Mouse (Mus musculus) heart, embryonic 10.5 days (tissue): ENCODE data around the gene Col2a1. TPM values are rescaled to one million over a fixed set of nuclear protein-coding genes. Genes with fewer than 3 reads are reported as not detected.

Experiments
- DNase-seq: peaks from one replicate; pipeline ENCODE4 v3.0.0-alpha.2; 2017; ENCODE audit warnings: low spot score
- H3K27ac ChIP-seq: fragments of 300-500 bp; sonication (generic); 2 replicates; pipeline ENCODE4 v1.5.1; 2016; ENCODE audit warnings: mild to moderate bottlenecking
- H3K27me3 ChIP-seq: fragments of 300-500 bp; sonication (generic); 2 replicates; pipeline ENCODE4 v1.6.1; 2016; ENCODE audit warnings: mild to moderate bottlenecking; ENCODE audit not compliant: poor library complexity, insufficient read depth, severe bottlenecking
- H3K36me3 ChIP-seq: fragments of 300-500 bp; sonication (generic); 2 replicates; pipeline ENCODE4 v1.6.1; 2016; ENCODE audit warnings: mild to moderate bottlenecking, moderate library complexity
- H3K4me1 ChIP-seq: fragments of 300-500 bp; sonication (generic); 2 replicates; pipeline ENCODE4 v1.6.1; 2016; ENCODE audit warnings: mild to moderate bottlenecking
- H3K4me3 ChIP-seq: fragments of 300-500 bp; sonication (generic); 2 replicates; pipeline ENCODE4 v1.5.1; 2016; ENCODE audit warnings: mild to moderate bottlenecking, moderate library complexity
- H3K9me3 ChIP-seq: fragments of 300-500 bp; sonication (generic); 2 replicates; pipeline ENCODE4 v1.6.1; 2016; ENCODE audit warnings: mild to moderate bottlenecking, moderate library complexity
- WGBS: fragments of 180-500 bp; shearing (Covaris S2); methylation state at CpG from one replicate; pipeline ENCODE4 v1.1.7; 2016; 5-methylcytosine and 5-hydroxymethylcytosine counted together
- polyA plus RNA-seq: library from polyadenylated mRNA; unstranded; fragments of >200 nt; fragmentation: Nextera tagmentation; extraction: Ambion mirVana; gene quantifications from 2 replicates; pipeline ENCODE4 v1.2.1, GENCODE M21; 2016

Col2a1 gene
- polyA plus RNA-seq, 1 experiment from 2014 or later, result 131 TPM

- Histone ChIP-seq H3K36me3 (peaks cover 31% of the 10 kb centered on the region), H3K9me3 (no peaks in the 10 kb centered on the region), H3K27ac (peak overlapping the region; percentile 90), H3K4me3 (peak overlapping the region; percentile 72), H3K4me1 (peaks cover 66% of the 10 kb centered on the region), H3K27me3 (peaks cover 70% of the 10 kb centered on the region)
- WGBS, result under 1% methylated on average over 37 of the region's 37 CpGs
- peak; percentile 85 for DNase-seq
These were observed 3.0 kb downstream of the Col2a1 start for GRCm38 (mm10) chr15:98001321-98002112.

- DNase-seq, result no peak
- Histone ChIP-seq H3K4me3 (peak overlapping the region; percentile 5; the same call in 1 of the 2 replicates), H3K27ac (peak overlapping the region; percentile 47), H3K4me1 (peaks cover 57% of the 10 kb centered on the region), H3K27me3 (peaks cover 63% of the 10 kb centered on the region), H3K36me3 (peaks cover 46% of the 10 kb centered on the region), H3K9me3 (no peaks in the 10 kb centered on the region)
- WGBS, result 12% methylated on average over 7 of the region's 7 CpGs
These were observed 4.5 kb downstream of the Col2a1 start for GRCm38 (mm10) chr15:97999991-98000390.

GRCm38 (mm10) chr15:97999546-97999945 is 4.9 kb downstream of the Col2a1 start:
- H3K9me3 ChIP-seq, result no peaks in the 10 kb centered on the region
- DNase-seq, result no peak
- peaks cover 51% of the 10 kb centered on the region for H3K36me3 ChIP-seq
- 36% methylated on average over 13 of the region's 13 CpGs for WGBS
- peaks cover 53% of the 10 kb centered on the region for H3K4me1 ChIP-seq
- peak overlapping the region; percentile 47 for H3K27ac ChIP-seq
- peak overlapping the region; percentile 5; the same call in 1 of the 2 replicates for H3K4me3 ChIP-seq
- H3K27me3 ChIP-seq, result peaks cover 59% of the 10 kb centered on the region

- Histone ChIP-seq H3K36me3 (peaks cover 51% of the 10 kb centered on the region), H3K4me3 (no peak overlapping the region), H3K27ac (no peak overlapping the region), H3K4me1 (peaks cover 46% of the 10 kb centered on the region), H3K9me3 (no peaks in the 10 kb centered on the region), H3K27me3 (peaks cover 47% of the 10 kb centered on the region)
- WGBS, result 80% methylated on average over 13 of the region's 13 CpGs
- no peak for DNase-seq
These were observed 7.7 kb downstream of the Col2a1 start for GRCm38 (mm10) chr15:97996716-97997256.

GRCm38 (mm10) chr15:97992712-97993286 is 11.7 kb downstream of the Col2a1 start:
- H3K27ac ChIP-seq, result peak overlapping the region; percentile 91
- DNase-seq, result peak; percentile 96
- 14% methylated on average over 18 of the region's 18 CpGs for WGBS
- H3K27me3 ChIP-seq, result peaks cover 8% of the 10 kb centered on the region; the same call in 1 of the 2 replicates
- no peaks in the 10 kb centered on the region for H3K9me3 ChIP-seq
- peak overlapping the region; percentile 39 for H3K4me3 ChIP-seq
- H3K36me3 ChIP-seq, result peaks cover 57% of the 10 kb centered on the region
- peaks cover 50% of the 10 kb centered on the region for H3K4me1 ChIP-seq

GRCm38 (mm10) chr15:97992027-97992711 is 12.3 kb downstream of the Col2a1 start:
- Histone ChIP-seq H3K36me3 (peaks cover 58% of the 10 kb centered on the region), H3K9me3 (no peaks in the 10 kb centered on the region), H3K27ac (peak overlapping the region; percentile 91), H3K4me1 (peaks cover 50% of the 10 kb centered on the region), H3K27me3 (0 out of 2 replicates have a peak, but pooled peaks cover 4% of the 10 kb centered on the region), H3K4me3 (no peak overlapping the region; the same call in 1 of the 2 replicates)
- DNase-seq, result no peak
- 41% methylated on average over 13 of the region's 13 CpGs for WGBS

GRCm38 (mm10) chr15:97991285-97991895 is 13.1 kb downstream of the Col2a1 start:
- Histone ChIP-seq H3K4me1 (peaks cover 50% of the 10 kb centered on the region), H3K36me3 (peaks cover 58% of the 10 kb centered on the region), H3K27me3 (0 out of 2 replicates have a peak, but pooled peaks cover 4% of the 10 kb centered on the region), H3K27ac (peak overlapping the region; percentile 91), H3K9me3 (no peaks in the 10 kb centered on the region), H3K4me3 (no peak overlapping the region)
- WGBS, result 25% methylated on average over 12 of the region's 12 CpGs
- no peak for DNase-seq

- H3K27me3 ChIP-seq, result no peaks in the 10 kb centered on the region
- WGBS, result 28% methylated on average over 4 of the region's 4 CpGs
- no peak for DNase-seq
- H3K4me3 ChIP-seq, result peak overlapping the region; percentile 31; the same call in 1 of the 2 replicates
- H3K36me3 ChIP-seq, result peaks cover 58% of the 10 kb centered on the region
- peak overlapping the region; percentile 91 for H3K27ac ChIP-seq
- H3K9me3 ChIP-seq, result no peaks in the 10 kb centered on the region
- peaks cover 50% of the 10 kb centered on the region for H3K4me1 ChIP-seq
These were observed 13.8 kb downstream of the Col2a1 start for GRCm38 (mm10) chr15:97990721-97991120.

- no peak for DNase-seq
- Histone ChIP-seq H3K9me3 (no peaks in the 10 kb centered on the region), H3K4me3 (0 out of 2 replicates have a peak overlapping the region, but pooled peaks have one; percentile 10), H3K4me1 (peaks cover 50% of the 10 kb centered on the region), H3K27me3 (no peaks in the 10 kb centered on the region), H3K36me3 (peaks cover 58% of the 10 kb centered on the region), H3K27ac (peak overlapping the region; percentile 91)
- WGBS, result 7% methylated on average over 6 of the region's 6 CpGs
These were observed 14.4 kb downstream of the Col2a1 start for GRCm38 (mm10) chr15:97990124-97990523.

- H3K4me1 ChIP-seq, result peaks cover 50% of the 10 kb centered on the region
- H3K4me3 ChIP-seq, result no peak overlapping the region
- whole genome bisulfite sequencing, result 47% methylated on average over 1 of the region's 1 CpGs
- H3K36me3 ChIP-seq, result peaks cover 58% of the 10 kb centered on the region
- peak overlapping the region; percentile 91; the same call in 1 of the 2 replicates for H3K27ac ChIP-seq
- H3K9me3 ChIP-seq, result no peaks in the 10 kb centered on the region
- DNase-seq, result no peak
- no peaks in the 10 kb centered on the region for H3K27me3 ChIP-seq
These were observed 15.0 kb downstream of the Col2a1 start for GRCm38 (mm10) chr15:97989544-97989943.

GRCm38 (mm10) chr15:97981560-97981959 is 22.9 kb downstream of the Col2a1 start:
- no peak overlapping the region for H3K4me3 ChIP-seq
- H3K36me3 ChIP-seq, result peaks cover 100% of the 10 kb centered on the region
- no peak overlapping the region for H3K27ac ChIP-seq
- H3K4me1 ChIP-seq, result peaks cover 14% of the 10 kb centered on the region
- 79% methylated on average over 6 of the region's 6 CpGs for WGBS
- 0 out of 2 replicates have a peak, but pooled peaks cover 3% of the 10 kb centered on the region for H3K9me3 ChIP-seq
- H3K27me3 ChIP-seq, result no peaks in the 10 kb centered on the region
- no peak for DNase-seq
